Mouse (Mus musculus) C2C12 (cell line): ENCODE data around the gene Ccdc183.

Experiments used
- CEBPB ChIP-seq: IDR thresholded peaks from one replicate; pipeline ENCODE4 v1.6.1; 2011; ENCODE audit warnings: low read depth, mild to moderate bottlenecking, control low read depth, moderate library complexity
- CTCF ChIP-seq: IDR thresholded peaks from one replicate; pipeline ENCODE4 v1.5.1; 2011; ENCODE audit not compliant: control insufficient read depth, insufficient read depth, insufficient read length
- MAX ChIP-seq: IDR thresholded peaks from one replicate; pipeline ENCODE4 v1.6.1; 2011; ENCODE audit warnings: mild to moderate bottlenecking, control low read depth
- MYOD1 ChIP-seq: IDR thresholded peaks from one replicate; pipeline ENCODE4 v1.6.1; 2011; ENCODE audit warnings: low read depth; ENCODE audit not compliant: control insufficient read depth, insufficient read length
- USF1 ChIP-seq: IDR thresholded peaks from one replicate; pipeline ENCODE4 v1.6.1; 2011; ENCODE audit warnings: low read depth, mild to moderate bottlenecking, control low read depth, moderate library complexity

DNA sequence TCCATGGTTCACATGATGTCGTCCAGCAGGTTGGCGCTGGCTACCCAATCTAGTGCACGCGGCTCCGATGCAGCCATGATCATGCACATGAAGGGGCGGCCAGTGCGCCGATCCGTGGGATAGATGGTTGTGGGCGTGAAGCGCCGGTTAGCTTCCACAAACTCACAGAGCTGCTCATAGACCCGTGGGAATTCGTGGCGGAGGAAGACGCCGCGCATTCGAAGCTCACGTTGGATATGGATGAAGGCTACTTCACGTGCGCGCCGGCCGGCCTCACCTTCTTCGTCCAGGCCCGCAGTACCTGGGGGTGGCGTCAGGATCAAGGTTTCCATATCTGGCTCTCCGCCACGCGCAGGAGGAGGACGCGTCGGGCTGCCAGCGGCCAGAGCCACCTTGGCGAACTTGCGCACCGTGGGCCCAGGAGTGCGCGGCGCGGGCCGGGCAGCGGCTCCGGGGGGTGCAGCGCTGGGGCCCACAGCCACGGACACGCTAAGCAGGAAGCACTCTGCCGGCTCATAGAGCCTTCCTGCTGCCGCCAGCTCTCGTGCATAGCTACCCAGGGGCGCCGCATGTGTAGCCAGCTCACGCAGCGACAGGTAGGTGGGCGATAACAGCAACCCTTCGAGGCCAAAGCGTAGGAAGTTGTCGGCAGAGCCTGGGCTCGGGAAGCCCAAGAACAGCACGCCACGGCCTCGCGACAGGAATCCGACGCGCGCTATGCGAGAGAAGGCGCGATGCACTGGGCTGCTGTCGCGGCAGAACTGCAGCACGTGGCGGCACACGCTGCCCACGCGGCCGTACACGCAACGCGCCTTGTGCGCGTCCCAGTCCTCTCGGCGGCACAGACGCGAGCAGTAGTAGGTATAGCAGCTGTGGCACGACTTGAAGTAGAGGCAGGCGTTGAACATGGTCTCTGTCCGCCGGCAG, 40.2 kb downstream of the Ccdc183 start:
- no peak for TF ChIP-seq CTCF
- TF ChIP-seq MYOD1, result no peak
- no peak for TF ChIP-seq USF1
- no peak for TF ChIP-seq MAX
- no peak for TF ChIP-seq CEBPB
